Mouse (Mus musculus): ENCODE results near the gene Zscan12. TPM values are rescaled to one million over a fixed set of nuclear protein-coding genes. Genes with fewer than 3 reads are reported as not detected.

Gene Zscan12
- total RNA-seq, 2 experiments from 2014 or later: 0.98 to 2.9 TPM

DNA sequence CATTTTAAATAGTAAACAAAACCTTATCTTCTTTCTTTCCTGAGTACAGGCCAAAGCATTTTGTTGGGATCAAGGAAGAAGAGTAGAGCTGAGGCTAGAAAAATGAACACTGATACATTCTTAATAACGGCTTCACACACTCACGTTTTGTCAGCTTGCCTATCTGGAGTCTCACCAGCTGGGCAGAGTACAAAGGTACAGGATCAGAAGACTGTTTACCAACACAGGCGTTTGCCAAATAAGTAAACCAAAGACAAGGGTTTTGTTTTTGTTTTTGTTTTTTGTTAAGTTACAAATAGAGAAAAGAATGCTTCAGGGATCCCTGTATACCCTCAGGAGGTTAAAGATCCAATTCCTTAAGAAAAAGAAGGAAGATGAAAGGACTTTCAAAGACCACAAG is 38.5 kb downstream of the Zscan12 start:
- ATAC-seq (replicated peaks; ENCODE audit: low FRiP score, poor library complexity, severe bottlenecking): no peak

DNA sequence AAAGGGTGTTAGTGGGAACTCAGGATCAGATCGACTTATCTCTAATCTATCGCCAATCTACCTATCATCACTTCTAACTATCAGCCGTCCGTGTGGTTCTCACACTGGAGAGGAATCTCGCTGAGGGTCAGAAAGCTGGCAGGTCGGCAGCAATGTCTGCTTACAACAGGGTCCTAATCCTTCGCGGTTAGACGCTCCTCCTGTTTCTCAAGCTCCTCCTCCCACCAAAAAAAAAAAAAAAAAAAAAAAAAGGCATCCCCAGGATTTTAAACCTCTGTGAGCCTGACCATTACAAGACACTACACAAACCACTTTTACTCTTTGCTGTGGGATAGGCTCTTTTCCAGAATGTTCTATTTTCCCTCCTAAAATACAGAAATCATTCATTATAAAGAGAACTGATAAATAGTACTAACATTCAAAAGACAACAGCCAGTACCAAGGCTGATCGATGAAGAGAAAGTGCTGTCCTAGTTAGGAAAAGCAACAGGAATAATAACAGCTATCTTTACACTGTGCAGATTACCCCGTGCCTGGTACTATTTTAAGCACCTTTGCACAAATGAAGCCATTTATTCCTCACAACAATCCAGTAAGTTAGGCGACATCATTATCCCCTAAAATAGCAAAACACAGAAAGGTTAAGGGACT is 39.1 kb downstream of the Zscan12 start:
- ATAC-seq (replicated peaks; ENCODE audit: low FRiP score, poor library complexity, severe bottlenecking): 0 out of 2 replicates have a peak, but pooled peaks have one; percentile 40

DNA sequence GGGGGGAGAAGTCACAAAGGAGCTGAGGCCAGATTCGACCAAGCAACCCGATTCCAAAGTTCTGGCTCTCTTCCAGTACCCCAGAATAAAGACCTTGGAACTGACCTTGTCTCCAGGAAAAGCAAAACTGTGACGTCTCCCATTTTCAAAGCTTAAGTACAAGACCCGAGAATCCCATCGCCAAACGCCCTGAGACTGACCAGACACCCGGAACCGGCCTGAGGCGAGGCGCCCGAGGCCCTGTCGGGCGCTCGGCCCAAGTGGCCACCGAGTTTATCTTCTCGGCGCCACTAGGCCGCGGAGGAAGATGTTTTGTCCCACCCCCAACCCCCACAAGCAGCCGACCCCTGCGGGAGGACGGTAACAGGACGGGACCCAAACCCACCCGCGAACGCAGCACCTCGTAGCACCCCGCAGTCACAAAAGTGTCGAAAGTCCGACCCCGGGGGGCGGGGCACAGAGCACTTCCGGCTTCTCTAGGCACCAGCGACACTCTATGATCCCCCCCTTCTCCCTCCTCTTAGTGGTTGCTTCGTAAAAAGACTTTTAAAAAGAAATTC is 39.7 kb downstream of the Zscan12 start, which contains the start of gene Zkscan3:
Gene Zkscan3, minus strand, starts transcription at position 469 of the 560 bp plus-strand sequence.
- peak; percentile 98 for ATAC-seq (replicated peaks; ENCODE audit: low FRiP score, poor library complexity, severe bottlenecking)

DNA sequence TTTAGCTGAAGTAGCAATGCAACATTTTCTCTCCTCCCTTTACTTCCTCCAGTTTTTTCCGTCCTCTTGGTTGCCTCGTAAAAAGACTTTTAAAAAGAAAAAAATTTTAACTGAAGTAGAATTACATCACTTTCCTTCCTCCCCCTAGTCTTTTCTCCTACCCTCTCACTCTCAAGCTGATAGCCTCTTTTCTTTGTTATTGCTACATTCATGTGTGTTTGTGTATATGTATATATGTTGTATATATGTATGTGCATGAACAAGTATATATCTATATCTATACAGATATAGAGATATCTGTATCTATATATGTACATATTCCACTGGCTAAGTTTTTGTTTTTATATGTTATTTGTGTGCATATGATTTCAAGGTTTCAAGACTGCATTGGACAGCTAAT is 40.2 kb downstream of the Zscan12 start:
- ATAC-seq (replicated peaks; ENCODE audit: low FRiP score, poor library complexity, severe bottlenecking): peak; percentile 18; the same call in 1 of the 2 replicates

DNA sequence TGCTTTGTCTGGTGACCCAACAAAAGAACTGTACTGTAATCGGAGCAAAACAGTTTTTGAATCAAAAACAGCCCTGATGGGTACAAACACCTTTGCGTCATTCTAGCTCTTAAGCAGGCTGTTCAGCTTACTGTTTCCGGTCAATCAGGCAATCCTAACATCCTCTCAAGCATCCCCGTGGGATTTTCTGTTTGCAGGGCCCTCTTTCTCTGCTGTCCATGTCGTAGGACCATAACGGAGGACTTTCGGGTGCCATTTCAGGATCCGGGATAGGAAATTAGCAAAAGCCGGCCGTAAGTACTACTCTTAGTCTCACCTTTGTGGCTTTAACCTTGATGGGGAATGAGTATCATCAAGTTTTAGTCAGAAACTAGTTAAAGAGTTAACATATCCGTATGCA is 44.7 kb downstream of the Zscan12 start:
- ATAC-seq (replicated peaks; ENCODE audit: low FRiP score, poor library complexity, severe bottlenecking): no peak

DNA sequence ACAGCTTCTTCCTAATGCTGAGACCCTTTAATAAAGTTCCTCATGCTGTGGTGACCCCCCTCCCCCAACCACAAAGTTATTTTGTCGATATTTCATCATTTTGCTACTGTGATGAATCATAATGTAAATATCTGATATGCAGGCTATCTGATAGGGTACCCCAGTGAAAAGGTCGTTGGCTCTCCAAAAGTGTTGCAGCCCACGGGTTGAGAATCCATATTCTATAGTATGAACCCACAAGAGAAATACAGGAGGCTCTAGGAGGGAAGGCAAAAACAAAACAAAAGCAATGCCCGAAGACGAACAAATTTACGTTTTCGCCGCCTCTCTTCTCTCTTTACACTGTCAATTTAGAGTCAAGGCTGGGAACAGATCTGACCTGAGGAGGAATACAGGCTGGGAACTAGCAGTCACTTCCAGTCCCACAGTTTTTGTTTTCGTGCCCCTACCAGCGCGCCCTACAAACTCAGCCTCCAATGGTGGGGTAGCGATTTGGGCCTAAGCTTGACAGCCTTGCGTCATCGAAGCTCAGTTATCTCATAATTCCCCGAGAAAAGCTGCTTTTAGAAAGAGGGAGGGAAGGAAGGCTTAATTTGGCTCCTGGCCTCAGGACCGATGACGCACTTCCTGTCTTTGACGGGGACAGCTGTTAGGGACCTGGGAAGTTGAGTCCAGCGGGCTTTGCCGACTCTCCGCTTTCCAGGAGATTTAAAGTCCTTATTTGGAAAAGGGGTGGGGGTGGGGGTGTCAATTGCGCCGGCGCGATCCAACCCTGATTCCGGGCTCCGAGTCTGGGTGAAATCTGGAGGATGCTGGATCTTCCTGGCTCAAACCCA is 45.6 kb downstream of the Zscan12 start:
- ATAC-seq (replicated peaks; ENCODE audit: low FRiP score, poor library complexity, severe bottlenecking): peak; percentile 96

DNA sequence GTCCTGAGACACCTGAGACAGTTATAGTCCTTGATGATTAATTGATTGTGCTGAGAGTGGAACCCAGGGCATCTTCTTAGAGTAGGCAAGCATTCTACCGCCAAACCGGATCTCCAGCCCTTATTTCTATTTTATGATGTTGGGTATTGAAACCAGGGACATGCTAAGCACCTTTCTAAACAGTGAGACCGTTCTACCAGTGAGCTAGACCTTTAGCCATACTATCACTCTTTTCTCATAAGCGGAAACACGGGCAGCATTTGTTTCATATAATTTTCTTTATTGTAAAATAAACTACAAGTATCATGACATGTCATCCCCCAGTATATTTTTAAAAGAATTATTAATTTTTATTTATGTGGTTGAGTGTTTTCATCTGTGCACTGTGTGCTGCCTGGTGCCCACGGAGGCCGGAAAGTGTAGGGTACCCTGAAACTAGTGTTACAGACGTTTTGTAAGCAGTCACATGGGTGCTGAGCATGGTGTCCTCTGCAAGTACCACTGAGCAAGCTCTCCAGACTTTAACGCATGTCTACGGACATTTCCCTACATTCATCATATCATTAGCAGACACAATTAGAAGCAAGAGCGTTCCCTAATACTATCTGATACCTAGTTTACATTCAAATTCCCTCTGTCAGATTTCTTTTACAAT is 46.3 kb downstream of the Zscan12 start:
- ATAC-seq (replicated peaks; ENCODE audit: low FRiP score, poor library complexity, severe bottlenecking): no peak

DNA sequence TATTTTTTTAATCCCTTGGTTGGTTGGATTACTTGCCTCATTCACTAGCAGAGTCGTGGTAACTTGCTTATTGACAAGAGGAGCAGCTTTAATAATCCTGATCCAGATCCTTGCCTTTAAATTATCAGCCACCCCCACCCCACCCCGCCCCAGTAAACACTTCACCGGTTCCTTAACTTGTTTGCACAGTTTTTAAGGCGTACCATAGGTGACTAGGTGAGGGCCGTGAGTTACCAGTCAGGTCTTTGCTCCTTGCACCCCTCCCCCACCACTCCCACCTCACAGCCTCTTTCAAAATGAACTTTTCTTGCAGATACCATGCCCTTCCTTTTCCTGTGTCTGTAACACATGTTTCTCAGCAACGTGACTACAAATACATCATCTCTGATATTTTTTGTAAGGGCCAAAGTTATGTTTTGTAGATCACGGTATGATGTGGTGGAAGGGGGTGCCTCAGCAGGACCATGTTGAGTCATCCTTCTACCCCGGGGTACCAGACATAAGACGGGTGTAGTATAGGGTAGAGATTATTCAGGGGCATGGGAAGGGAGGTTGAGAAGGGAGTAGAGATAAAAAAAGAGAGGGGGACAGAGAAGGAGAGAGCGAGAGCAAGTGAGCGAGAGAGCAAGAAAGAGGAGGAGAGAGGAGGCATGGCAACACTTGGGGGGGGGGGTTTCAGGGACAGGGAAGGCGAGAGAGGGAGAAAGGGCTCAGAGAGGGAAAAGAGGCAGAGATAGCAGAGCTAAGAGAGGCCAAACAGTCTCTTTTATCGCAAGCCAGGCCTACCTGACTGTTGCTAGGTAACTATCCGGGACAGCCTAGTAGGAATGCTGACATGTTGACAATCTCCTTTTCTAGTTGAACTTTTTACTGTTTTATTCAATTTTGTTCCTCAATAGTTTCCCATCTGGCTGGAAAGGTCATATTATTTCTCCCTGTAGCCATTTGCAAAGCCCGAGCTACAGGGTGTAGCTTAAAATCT is 51.9 kb downstream of the Zscan12 start:
- ATAC-seq (replicated peaks; ENCODE audit: low FRiP score, poor library complexity, severe bottlenecking): peak; percentile 58; the same call in 1 of the 2 replicates

DNA sequence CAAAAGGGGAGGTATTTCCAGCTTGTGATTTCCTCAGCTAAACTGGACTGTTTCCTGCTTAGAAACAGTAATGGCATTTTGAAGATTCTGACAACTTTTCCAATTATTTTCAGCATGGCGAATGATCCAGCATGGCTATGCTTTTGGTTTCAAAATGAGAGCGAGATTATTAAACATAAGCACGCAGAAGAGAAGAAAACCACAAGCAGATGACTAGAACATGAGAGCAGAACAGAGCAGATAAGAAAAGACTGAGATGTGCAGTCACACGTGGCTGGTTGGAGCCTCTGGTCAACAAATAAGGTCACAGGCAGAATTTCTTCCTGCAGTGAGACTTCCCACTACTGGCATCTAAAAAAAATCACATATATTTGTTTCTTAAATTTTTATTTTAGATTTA is 52.6 kb downstream of the Zscan12 start:
- no peak for ATAC-seq (replicated peaks; ENCODE audit: low FRiP score, poor library complexity, severe bottlenecking)

DNA sequence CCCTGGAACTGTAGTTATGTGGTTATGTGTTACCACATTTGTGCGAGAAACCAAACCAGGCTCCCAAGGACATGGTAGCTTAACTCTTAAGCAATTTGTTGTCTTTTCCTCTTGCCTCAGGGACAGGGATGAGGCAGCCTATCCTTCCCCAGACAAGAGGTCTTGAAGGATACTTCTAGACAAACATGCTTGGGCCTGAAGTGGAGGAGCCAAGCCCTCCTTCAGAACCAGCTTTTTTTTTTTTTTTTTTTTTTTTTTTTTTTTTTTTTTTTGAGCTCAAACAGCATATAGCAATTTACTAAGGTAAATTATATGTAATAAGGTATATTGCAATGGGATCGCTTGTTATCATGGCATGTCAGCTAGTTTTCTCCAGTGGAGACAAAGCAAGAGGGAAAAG is 53.1 kb downstream of the Zscan12 start:
- ATAC-seq (replicated peaks; ENCODE audit: low FRiP score, poor library complexity, severe bottlenecking): no peak

DNA sequence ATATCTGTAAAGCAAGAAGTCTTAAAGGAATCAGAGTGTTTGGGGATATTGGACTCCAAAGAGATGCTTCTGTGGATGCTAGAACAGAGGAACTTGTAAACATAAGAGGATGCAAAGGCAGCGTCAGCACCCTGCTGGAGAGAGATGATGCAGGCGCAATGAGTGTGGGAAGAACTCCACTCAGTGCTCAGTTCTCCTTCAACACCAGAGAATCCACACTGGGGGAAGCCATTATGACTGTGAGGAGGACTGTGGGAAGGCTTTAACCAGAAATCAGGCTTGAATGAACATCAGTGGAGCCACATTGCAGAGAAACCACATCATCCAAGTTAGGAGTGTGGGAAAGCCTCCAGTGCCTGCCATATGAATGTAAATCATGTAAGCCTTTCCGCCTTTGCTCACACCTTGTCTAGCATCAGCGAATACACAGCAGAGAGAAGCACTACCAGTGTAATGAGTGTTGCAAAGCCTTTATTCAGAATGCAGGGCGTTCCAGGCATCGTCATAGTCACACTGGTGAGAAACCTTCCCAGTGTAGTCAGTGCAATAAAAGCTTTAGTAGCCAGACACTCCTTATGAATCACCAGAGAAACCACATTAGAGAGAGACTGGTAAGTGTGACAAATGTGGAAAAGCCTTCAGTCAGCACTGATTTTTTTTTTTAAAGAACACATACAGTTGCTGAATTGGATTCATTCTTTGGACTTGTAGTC is 54.8 kb downstream of the Zscan12 start:
- no peak for ATAC-seq (replicated peaks; ENCODE audit: low FRiP score, poor library complexity, severe bottlenecking)

DNA sequence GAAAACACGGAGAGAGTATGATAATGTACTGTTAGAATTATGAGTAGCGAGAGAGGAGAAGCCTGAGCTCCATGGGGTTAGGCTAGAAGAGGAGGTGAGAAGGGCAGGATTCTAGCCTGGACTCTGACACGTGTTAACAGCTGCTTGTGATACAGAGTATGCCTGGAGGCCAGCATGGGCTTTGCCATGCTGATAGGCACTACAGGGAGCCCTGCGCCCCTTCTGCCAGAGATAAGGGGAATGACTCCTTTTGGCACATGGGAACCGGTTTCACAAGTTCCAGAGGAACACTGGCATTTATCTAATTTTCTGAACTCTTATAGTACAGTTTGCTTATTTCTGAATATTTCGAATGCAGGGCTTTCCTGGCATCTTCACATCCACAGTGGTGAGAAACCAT is 56.2 kb downstream of the Zscan12 start:
- ATAC-seq (replicated peaks; ENCODE audit: low FRiP score, poor library complexity, severe bottlenecking): peak; percentile 91

Other genes starting within 250 kb of the Zscan12 start
- gene Olfr263, start 233.2 kb upstream of the Zscan12 start, total RNA-seq (2015; ENCODE audit: low replicate concordance): not detected in 2 replicates
- not detected in 2 replicates for gene Olfr263, start 233.2 kb upstream of the Zscan12 start, total RNA-seq (2017; ENCODE audit: low replicate concordance)
- not detected in 2 replicates for gene Olfr1368, start 217.0 kb upstream of the Zscan12 start, total RNA-seq (2015; ENCODE audit: low replicate concordance)
- gene Olfr1368, start 217.0 kb upstream of the Zscan12 start, total RNA-seq (2017; ENCODE audit: low replicate concordance): not detected in 2 replicates
- gene Trim27, start 183.4 kb upstream of the Zscan12 start, total RNA-seq (2015; ENCODE audit: low replicate concordance): 29.6 and 37.3 TPM in 2 replicates
- gene Trim27, start 183.4 kb upstream of the Zscan12 start, total RNA-seq (2017; ENCODE audit: low replicate concordance): 60.8 and 61.5 TPM in 2 replicates
- not detected in 2 replicates for gene Gpx5, start 70.1 kb upstream of the Zscan12 start, total RNA-seq (2015; ENCODE audit: low replicate concordance)
- gene Gpx5, start 70.1 kb upstream of the Zscan12 start, total RNA-seq (2017; ENCODE audit: low replicate concordance): not detected in 2 replicates
- not detected in 2 replicates for gene Gpx6, start 50.7 kb upstream of the Zscan12 start, total RNA-seq (2015; ENCODE audit: low replicate concordance)
- gene Gpx6, start 50.7 kb upstream of the Zscan12 start, total RNA-seq (2017; ENCODE audit: low replicate concordance): not detected in 2 replicates
- not detected in 2 replicates for gene Olfr1367, start 15.9 kb upstream of the Zscan12 start, total RNA-seq (2015; ENCODE audit: low replicate concordance)
- not detected in 2 replicates for gene Olfr1367, start 15.9 kb upstream of the Zscan12 start, total RNA-seq (2017; ENCODE audit: low replicate concordance)
- 33.5 and 39.4 TPM in 2 replicates for gene Zkscan3, start 39.9 kb downstream of the Zscan12 start, total RNA-seq (2015; ENCODE audit: low replicate concordance)
- gene Zkscan3, start 39.9 kb downstream of the Zscan12 start, total RNA-seq (2017; ENCODE audit: low replicate concordance): 23.8 and 29.0 TPM in 2 replicates
- gene Pgbd1, start 78.2 kb downstream of the Zscan12 start, total RNA-seq (2015; ENCODE audit: low replicate concordance): not detected in 2 replicates
- gene Pgbd1, start 78.2 kb downstream of the Zscan12 start, total RNA-seq (2017; ENCODE audit: low replicate concordance): not detected in 2 replicates
- gene Zscan26, start 90.9 kb downstream of the Zscan12 start, total RNA-seq (2015; ENCODE audit: low replicate concordance): 4.7 and 8.0 TPM in 2 replicates
- 0.98 and 3.2 TPM in 2 replicates for gene Zscan26, start 90.9 kb downstream of the Zscan12 start, total RNA-seq (2017; ENCODE audit: low replicate concordance)
- not detected in 2 replicates for gene Nkapl, start 105.7 kb downstream of the Zscan12 start, total RNA-seq (2015; ENCODE audit: low replicate concordance)
- not detected in 2 replicates for gene Nkapl, start 105.7 kb downstream of the Zscan12 start, total RNA-seq (2017; ENCODE audit: low replicate concordance)
- not detected in 2 replicates for gene Zkscan4, start 116.1 kb downstream of the Zscan12 start, total RNA-seq (2015; ENCODE audit: low replicate concordance)
- gene Zkscan4, start 116.1 kb downstream of the Zscan12 start, total RNA-seq (2017; ENCODE audit: low replicate concordance): not detected in 2 replicates
- not detected in 2 replicates for gene Gm10065, start 116.6 kb downstream of the Zscan12 start, total RNA-seq (2015; ENCODE audit: low replicate concordance)
- gene Gm10065, start 116.6 kb downstream of the Zscan12 start, total RNA-seq (2017; ENCODE audit: low replicate concordance): not detected in 2 replicates
- 2.9 and 8.4 TPM in 2 replicates for gene AK157302, start 132.4 kb downstream of the Zscan12 start, total RNA-seq (2015; ENCODE audit: low replicate concordance)
- 2.0 and 4.1 TPM in 2 replicates for gene AK157302, start 132.4 kb downstream of the Zscan12 start, total RNA-seq (2017; ENCODE audit: low replicate concordance)
- 4.2 TPM in 1 of 2 replicates, not detected in the other for gene Gm11273, start 138.6 kb downstream of the Zscan12 start, total RNA-seq (2015; ENCODE audit: low replicate concordance)
- 1.5 TPM in 1 of 2 replicates, not detected in the other for gene Gm11273, start 138.6 kb downstream of the Zscan12 start, total RNA-seq (2017; ENCODE audit: low replicate concordance)
- gene Zkscan8, start 168.3 kb downstream of the Zscan12 start, total RNA-seq (2015; ENCODE audit: low replicate concordance): 4.0 and 11.7 TPM in 2 replicates
- gene Zkscan8, start 168.3 kb downstream of the Zscan12 start, total RNA-seq (2017; ENCODE audit: low replicate concordance): 1.3 and 1.7 TPM in 2 replicates
- not detected in 2 replicates for gene Olfr1366, start 180.0 kb downstream of the Zscan12 start, total RNA-seq (2015; ENCODE audit: low replicate concordance)
- gene Olfr1366, start 180.0 kb downstream of the Zscan12 start, total RNA-seq (2017; ENCODE audit: low replicate concordance): not detected in 2 replicates
- gene Olfr1535, start 197.1 kb downstream of the Zscan12 start, total RNA-seq (2015; ENCODE audit: low replicate concordance): not detected in 2 replicates
- not detected in 2 replicates for gene Olfr1535, start 197.1 kb downstream of the Zscan12 start, total RNA-seq (2017; ENCODE audit: low replicate concordance)
- gene Olfr1364, start 218.9 kb downstream of the Zscan12 start, total RNA-seq (2015; ENCODE audit: low replicate concordance): not detected in 2 replicates
- not detected in 2 replicates for gene Olfr1364, start 218.9 kb downstream of the Zscan12 start, total RNA-seq (2017; ENCODE audit: low replicate concordance)